Mouse (Mus musculus) C2C12 (cell line): ENCODE data around the gene Ppp1r12b.

Experiments used
- CTCF ChIP-seq: IDR thresholded peaks from one replicate; pipeline ENCODE4 v1.5.1; 2011; ENCODE audit not compliant: control insufficient read depth, insufficient read depth, insufficient read length
- FOSL1 ChIP-seq: IDR thresholded peaks from one replicate; pipeline ENCODE4 v1.8.0; 2011; ENCODE audit warnings: mild to moderate bottlenecking, low read length; ENCODE audit not compliant: poor library complexity, insufficient read depth, severe bottlenecking
- MAX ChIP-seq: IDR thresholded peaks from one replicate; pipeline ENCODE4 v1.6.1; 2011; ENCODE audit warnings: mild to moderate bottlenecking, control low read depth

DNA sequence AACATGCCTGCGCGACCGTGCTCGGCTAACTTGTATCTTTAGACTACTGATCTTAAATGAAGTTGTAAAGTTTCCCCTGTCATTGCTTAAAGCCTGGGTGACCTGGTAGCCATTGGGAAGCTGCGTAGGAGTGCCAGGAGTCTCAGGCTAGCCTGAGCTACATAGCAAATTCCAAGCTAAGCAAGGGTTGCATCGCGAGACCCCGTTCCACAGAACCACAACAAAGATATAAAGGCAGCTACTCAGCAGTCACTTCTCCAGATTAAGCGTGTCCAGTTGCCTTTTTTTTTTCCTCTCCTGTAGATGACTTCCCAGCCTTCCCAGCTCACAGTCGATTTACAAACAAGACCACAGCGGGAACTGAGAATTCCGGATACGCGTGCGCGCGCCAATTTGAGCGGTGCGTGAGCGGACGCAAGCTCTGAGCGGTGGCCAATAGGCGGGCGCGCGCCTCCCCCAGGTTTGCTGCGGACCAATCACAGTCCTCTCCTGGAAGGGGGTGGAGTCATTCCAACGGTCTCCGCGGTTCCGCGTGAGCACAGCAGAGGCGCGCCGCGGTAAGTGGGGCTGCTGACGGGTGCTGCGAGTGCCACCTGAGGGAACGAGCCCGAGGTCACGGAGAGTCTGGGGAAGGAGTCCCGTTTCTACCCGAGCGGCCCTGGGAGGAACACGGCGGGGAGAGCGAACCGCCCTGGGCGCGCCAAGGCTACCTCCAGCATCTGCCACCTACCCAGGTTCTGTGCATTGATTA is 6.5 kb upstream of the Ppp1r12b start, which contains the start of gene Ube2t:
- TF ChIP-seq CTCF: no peak
- TF ChIP-seq FOSL1: no peak
- no peak for TF ChIP-seq MAX
